Mouse (Mus musculus) left cerebral cortex, postnatal 4 days (tissue): ENCODE measurements around the gene Mettl27. TPM values are rescaled to one million over a fixed set of nuclear protein-coding genes. Genes with fewer than 3 reads are reported as not detected.
A peak's percentile ranks its signal among the peaks of the same experiment; 100 is the strongest.

Experiments
- DNase-seq: peaks from one replicate; pipeline ENCODE4 v3.0.0-alpha.2; 2022
- intact Hi-C: fragments of 180-260 bp; cut with DNase I; formaldehyde crosslinking; loops from one replicate; pipeline ENCODE4 v1.15.1; 2025
- total RNA-seq, 2 experiments: library from RNA; stranded (reverse); gene quantifications; 2 replicates each; pipeline ENCODE4 v1.2.3; 2021

Gene Mettl27
- total RNA-seq, 2 experiments from 2014 or later = 6.4 to 7.2 TPM

DNA sequence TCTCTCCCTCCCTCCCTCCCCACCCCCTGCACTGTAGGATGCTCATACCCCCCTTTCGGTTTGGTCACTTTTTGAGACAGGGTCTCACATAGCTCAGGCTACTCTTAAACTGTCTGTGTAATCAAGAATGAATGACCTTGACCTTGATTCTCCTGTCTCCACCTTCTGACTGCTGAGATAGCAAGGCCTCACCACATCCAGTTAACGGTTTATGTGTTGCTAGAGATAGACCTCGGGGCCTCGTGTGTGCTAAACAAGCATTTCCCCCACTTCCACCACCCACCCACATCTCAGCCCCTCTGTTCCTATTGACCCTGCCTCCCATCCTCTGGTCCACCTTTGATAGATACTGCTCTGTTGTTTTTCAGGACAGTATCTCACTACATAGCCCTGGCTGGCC, 45.7 kb downstream of the Mettl27 start:
- DNase-seq = no peak
- intact Hi-C loops = no loop called here

DNA sequence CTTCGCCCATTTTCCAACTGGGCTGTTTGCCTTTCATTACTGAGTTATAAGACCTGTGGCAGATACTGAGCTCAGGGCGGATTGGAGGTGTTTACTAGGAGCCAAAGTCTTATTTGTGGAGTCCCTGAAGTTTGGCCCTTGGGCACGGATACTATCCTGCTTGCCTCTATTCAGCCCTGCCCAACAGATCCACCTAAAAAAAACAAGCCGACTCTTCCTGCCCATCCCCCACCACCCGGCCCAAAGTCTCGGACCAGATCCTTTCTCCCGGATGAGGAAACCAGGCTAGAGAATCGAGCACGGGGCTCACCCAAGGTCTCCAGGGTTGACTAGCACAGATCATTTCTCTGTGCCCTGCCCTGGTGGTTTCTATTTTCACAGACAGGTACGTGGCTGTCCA, 49.0 kb downstream of the Mettl27 start:
- DNase-seq = no peak
- intact Hi-C loops = no loop called here

DNA sequence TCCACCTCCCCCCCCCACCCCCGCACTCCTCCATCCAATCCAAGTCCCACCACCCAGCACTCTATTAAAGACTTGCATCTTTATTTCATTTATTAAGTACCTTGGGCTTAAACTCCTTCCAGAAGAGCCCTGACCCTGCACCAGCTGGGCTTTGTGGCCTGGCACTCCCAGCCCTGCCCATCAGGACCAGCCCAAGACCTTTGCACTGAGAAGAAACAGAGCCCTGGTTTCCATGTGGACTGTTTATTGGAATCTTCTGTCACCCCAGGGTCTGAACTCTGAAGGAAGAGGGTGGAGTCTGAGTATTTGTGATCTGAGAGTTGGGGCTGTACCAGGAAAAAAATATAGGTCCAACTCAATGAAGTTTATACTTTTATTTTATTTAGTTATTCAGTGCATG, 50.9 kb downstream of the Mettl27 start:
- intact Hi-C loops = no loop called here

DNA sequence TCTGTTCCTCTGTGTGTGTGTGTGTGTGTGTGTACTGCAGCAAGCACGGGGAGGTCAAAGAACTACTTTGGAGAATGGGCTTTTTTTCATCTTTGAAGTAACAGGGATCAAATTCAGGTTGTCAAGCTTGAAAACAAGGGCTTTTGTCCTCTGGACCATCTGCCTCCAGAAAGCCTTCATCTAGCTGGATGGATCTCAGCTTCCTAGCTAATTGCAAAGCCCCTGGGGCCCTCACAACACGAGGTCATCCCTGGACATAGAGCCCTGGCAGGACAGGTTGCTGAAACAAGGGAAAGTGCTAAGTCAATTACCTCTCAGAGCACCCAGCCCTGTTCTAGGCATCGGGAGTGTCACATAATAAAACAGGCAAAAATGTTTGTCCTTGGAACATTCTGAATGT, 51.6 kb downstream of the Mettl27 start:
- intact Hi-C loops = no loop called here
- DNase-seq = no peak

More for the DNA sequence above, 50.9 kb downstream of the Mettl27 start:
- DNase-seq = no peak

DNA sequence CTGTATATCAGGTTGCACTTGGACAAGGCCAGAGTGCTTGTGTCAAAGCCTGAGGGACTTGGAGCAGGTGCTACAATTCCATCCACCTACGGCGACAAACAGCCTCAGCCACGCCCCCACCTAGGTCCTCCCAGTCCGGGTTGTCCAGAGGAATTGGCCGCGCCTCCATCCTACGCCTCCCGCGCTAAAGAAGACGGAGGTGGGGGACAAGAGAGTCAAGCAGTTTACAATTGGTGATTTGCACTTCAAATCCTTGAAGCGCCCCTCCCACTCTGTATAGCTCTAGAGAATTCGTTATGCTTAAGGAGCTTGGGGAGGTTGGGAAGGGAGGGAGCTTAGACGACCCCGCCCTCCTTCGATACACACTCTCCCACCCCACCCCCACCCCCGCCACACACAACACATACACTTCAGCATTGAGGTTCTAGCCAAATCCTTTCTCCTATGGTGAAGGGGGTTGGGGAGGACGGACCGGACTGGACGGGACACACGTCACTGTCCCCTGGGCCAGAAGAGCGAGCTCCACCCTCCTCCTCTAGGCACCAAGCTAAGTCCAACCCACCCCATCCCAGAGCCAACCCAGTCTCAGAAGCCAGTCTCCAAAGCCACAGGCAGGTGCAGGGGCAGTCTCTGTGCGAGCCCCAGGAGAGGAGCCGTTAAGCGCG, 53.6 kb downstream of the Mettl27 start, which contains the start of gene Cldn3:
Gene Cldn3, plus strand, starts transcription at position 582 of the 665 bp plus-strand sequence.
- intact Hi-C loops = no loop called here
- peak; percentile 42 for DNase-seq

DNA sequence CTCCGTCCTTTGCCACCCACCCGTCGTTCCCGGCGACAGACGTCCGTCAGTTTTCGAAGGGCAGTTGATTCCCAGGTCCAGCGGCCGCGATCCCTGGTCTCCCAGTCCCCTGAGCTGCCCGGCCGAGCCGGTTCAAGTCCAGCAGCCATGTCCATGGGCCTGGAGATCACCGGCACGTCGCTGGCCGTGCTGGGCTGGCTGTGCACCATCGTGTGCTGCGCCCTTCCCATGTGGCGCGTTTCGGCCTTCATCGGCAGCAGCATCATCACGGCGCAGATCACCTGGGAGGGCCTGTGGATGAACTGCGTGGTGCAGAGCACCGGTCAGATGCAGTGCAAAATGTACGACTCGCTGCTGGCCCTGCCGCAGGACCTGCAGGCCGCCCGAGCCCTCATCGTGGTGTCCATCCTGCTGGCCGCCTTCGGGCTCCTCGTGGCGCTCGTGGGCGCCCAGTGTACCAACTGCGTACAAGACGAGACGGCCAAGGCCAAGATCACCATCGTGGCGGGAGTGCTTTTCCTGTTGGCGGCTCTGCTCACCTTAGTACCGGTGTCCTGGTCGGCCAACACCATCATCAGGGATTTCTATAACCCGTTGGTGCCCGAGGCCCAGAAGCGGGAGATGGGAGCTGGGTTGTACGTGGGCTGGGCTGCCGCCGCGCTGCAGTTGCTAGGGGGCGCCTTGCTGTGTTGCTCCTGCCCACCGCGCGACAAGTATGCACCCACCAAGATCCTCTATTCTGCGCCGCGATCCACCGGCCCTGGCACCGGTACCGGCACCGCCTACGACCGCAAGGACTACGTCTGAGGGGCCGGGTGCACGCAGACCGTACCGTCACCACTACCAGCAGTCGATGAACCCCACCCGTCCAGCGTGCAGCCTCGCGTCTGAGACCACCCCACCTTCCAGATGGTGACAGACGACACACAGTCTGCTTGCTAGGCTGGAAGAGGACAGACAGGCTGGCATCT, 54.4 kb downstream of the Mettl27 start:
- intact Hi-C loops = no loop called here
- DNase-seq = peak; percentile 57

DNA sequence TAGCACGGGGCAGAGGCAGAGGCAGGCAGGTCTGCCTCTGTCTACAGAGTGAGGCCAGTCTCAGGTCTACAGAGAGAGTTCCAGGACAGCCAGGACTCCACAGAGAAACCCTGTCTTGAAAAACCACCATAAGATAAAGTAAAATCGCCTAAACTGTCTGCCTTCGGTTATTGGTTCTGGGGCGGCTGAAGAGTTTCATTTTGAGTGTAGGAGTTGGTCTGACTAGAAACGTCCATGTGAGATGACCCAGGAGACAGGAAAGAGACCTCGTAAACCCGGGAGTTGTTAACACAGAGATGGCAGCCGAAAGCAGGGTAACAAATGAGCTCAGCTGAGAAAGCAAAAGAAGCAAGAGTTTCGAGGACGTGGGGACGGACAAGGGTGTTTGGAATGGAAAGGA, 57.0 kb downstream of the Mettl27 start:
- intact Hi-C loops = no loop called here
- no peak for DNase-seq

DNA sequence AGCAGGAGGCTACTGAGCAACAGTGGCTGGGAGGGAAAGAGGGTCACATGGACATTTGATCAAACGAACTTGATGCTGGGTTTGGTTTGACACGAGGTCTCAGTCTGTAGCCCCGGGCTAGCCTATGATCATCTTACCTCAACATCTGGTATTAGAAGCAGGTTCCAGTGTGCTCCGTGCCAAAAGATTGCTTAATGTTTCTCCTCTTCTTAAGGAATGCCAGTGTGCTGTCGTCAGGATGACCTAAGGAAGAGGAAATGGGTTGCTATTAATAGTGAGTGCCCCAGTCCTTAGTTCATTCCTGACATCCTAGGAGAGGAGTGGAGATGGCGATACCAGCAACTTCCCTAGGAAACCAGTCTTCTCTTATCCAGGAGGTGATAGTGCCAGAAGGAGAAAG, 57.6 kb downstream of the Mettl27 start:
- intact Hi-C loops = no loop called here

More for the DNA sequence above, 57.6 kb downstream of the Mettl27 start:
- no peak for DNase-seq

Other genes starting within 250 kb of the Mettl27 start
- 10 to 100 TPM; 68.6 to 74.2 TPM for gene Limk1, start 243.8 kb upstream of the Mettl27 start, total RNA-seq
- 10 to 100 TPM; 44.9 to 47.6 TPM for gene Eln, start 185.0 kb upstream of the Mettl27 start, total RNA-seq
- not detected for gene Tmem270, start 25.6 kb upstream of the Mettl27 start, total RNA-seq
- not detected for gene Cldn13, start 16.8 kb upstream of the Mettl27 start, total RNA-seq
- under 1 TPM in 1 of 2 experiments, not detected in 1; 0.18 TPM for gene Cldn4, start 14.6 kb downstream of the Mettl27 start, total RNA-seq
- 1 to 10 TPM; 6.2 to 6.4 TPM for gene Cldn3, start 53.8 kb downstream of the Mettl27 start, total RNA-seq
- gene Abhd11, start 76.8 kb downstream of the Mettl27 start, total RNA-seq = 10 to 100 TPM; 56.6 to 60.8 TPM
- gene Stx1a, start 91.1 kb downstream of the Mettl27 start, total RNA-seq = 100 to 1,000 TPM; 261 to 264 TPM
- 10 to 100 TPM; 27.4 to 30.1 TPM for gene Dnajc30, start 131.8 kb downstream of the Mettl27 start, total RNA-seq
- 10 to 100 TPM; 51.7 to 52.1 TPM for gene Bud23, start 132.6 kb downstream of the Mettl27 start, total RNA-seq
- gene Vps37d, start 145.9 kb downstream of the Mettl27 start, total RNA-seq = 10 to 100 TPM; 46.1 TPM
- 1 to 10 TPM; 1.6 to 2.4 TPM for gene Mlxipl, start 157.5 kb downstream of the Mettl27 start, total RNA-seq
- 10 to 100 TPM; 18.9 to 21.8 TPM for gene Tbl2, start 217.3 kb downstream of the Mettl27 start, total RNA-seq
- gene Bcl7b, start 235.9 kb downstream of the Mettl27 start, total RNA-seq = 10 to 100 TPM; 24.3 to 26.6 TPM